Mouse (Mus musculus) adrenal gland, postnatal 10 days (tissue): ENCODE results near the gene Ext2. TPM values are rescaled to one million over a fixed set of nuclear protein-coding genes. Genes with fewer than 3 reads are reported as not detected.

Experiments
- DNase-seq: peaks from one replicate; pipeline ENCODE4 v3.0.0; 2021; ENCODE audit warnings: mixed read lengths
- total RNA-seq, 2 experiments: library from RNA; stranded (reverse); gene quantifications; 2 replicates each; pipeline ENCODE4 v1.2.3; 2021

The Ext2 gene
- total RNA-seq, 2 experiments from 2014 or later, result 79.1 to 80.4 TPM

DNA sequence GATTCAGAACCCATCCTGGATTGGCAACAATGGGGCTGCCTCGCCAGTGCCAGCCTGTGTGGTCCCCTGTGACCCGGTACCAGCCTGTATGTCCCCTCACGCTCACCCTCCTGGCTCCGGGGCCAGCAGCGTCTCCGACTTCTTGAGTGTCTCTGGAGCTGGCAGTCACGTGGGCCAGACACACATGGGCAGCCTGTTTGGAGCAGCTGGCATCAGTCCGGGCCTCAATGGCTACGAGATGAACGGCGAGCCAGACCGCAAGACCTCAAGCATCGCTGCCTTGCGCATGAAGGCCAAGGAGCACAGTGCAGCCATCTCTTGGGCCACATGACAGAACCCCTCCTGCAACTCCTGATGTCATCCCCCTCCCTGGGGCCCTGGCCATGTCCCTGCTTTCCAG, 145.1 kb downstream of the Ext2 start:
- no peak for DNase-seq

DNA sequence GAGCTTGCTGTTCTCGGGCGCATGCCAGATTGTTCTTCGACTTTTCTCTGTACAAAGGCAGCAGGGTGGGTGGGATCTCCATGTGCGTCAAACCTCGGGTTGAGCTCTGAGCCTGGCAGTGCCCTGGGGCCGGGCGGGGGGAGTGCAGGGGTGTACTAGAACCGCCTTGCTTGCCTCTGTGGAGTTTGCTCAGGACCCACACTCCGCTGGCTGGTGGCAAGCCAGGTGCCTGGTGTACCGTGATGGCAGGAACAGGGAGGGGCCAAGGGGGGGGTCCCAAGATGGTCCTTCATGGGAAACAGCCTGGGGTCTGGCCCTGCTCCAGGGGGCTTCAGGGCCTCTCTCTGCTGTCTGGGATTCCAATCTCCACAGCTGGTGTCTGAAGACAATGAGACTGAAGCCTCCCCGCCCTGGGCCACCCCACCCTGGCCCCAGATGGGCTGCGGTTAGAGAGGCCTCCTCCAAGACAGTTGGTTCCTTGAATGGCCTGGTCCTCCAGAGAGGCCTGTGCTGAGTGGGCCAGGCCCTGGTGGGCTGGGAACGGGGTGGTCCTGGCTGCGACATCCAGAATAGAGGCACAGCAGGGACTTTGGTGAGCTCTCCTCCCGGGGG, 150.7 kb downstream of the Ext2 start:
- no peak for DNase-seq

DNA sequence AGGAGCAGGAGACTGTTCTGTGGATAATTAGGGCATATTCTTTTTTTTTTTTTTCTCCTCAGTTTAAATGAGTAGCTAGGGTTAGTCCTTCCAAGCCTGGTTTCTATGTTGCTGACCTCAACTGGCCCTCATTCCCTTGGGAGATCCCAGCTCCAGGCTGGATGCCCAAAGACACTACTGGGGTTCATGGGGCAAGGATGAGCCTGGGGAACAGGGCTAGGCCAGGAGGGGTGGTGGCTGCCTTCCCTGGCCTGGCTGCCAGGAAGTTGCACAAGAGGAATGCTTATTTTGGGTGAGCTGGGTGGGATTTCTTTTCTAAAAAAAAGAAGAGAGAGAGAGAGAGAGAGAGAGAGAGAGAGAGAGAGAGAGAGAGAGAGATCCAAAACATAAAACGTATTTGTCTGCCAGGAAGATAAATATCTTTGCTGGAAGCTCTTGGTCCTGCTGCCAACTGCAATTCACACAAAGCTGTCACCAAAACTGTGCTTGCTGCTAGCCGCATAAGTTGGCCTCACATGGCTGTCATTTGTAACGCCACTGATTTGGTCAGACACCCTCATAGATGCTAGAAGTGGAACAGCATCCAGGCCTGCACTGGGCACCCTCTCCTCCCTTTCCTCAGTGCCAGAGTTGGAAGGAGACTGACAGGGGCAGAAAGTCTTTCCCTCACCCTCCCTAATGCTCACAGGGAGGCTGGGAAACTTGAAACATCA, 156.1 kb downstream of the Ext2 start:
- DNase-seq, result peak; percentile 53

DNA sequence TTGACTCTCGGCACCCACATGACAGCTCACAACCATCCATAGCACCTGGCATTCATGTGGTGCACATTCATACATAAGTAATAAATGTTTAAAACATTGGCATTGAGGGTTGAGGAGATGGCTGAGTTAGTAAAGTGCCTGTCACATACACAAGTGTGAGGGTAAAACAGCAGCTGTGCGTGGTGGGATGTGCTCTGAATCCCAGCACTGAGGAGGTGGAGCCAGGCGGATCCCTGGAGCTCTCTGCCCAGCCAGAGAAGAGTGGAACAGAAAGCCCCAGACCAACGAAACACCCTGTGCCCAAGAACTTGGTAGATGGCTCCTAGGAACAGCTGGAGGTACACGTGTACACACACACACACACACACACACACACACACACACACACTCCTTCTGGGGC, 156.9 kb downstream of the Ext2 start:
- DNase-seq, result no peak

DNA sequence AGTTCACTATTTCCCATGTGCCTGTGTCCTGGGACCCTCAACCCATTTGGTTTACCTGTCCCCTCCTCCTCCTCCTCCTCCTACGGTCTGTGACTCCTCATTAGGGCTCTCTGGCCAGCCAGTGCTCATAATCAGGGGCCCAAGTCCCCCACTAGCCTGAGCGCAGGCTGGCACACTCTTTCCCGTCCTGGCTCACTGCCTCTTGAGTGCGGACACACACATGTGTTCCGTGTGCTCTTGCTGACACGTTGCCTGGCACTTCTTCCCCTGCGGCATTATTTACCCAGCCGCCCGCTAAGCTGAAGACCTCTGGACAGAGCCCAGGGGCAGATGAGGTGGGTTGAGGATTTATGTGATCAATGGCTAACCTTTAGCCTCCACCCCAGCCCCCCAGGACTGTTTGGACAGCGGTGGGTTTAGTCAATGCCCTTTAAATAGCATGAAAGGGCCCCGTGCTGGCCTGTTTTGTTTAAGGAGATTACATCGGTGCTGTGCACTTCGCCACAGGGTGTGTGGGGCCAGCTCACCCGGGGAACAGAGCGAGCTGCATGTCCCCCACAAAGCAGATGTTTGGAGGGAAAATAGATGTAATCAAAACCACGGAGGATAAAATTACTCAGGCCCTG, 160.0 kb downstream of the Ext2 start:
- no peak for DNase-seq

DNA sequence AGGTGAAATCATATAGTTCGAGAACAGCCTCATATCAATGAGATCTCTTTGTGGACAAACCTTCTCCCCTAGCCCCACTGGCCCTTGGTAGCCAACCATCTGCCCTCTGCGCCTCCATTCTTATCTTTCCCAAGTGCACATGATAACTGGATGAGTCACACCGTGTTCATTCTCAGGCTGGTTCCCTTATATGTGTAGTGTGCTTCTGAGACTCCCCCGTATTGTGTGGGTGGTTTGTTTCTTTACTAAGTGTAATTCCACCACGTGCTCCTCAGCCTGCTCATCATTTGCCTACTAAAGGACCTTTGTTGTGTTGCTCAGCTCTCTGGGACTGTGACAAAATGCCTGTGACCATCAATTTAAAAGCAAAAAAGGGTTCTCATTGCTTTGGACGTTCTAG, 161.3 kb downstream of the Ext2 start:
- DNase-seq, result no peak

DNA sequence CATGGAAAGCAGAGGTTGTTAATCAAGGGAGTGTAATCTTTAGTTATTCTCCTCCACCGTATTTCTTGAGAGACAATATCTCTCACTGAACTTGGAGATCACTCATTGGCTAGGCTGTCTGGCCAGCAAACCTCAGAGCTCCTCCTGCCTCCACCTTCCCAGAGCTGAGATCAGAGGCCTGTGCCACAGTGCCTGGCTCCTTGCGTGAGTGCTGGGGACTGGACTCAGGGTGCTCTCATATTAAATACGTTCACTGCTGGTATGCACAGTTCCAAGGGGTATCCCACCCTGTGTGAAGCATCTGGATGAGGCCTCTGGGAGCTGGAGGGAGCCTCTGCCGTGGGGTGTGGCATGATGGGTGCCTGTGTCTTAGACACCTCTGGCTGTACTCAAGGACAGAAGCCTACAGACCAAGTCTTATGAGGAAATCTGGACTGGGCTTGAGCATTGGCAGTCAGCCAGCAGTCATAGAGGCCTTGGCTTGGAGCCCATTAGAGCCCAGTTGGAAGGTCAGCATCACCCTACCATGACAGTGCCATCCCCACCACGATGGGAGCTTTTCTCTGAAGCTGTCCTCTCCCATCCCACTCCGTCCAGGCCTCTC, 162.6 kb downstream of the Ext2 start:
- peak; percentile 53 for DNase-seq

DNA sequence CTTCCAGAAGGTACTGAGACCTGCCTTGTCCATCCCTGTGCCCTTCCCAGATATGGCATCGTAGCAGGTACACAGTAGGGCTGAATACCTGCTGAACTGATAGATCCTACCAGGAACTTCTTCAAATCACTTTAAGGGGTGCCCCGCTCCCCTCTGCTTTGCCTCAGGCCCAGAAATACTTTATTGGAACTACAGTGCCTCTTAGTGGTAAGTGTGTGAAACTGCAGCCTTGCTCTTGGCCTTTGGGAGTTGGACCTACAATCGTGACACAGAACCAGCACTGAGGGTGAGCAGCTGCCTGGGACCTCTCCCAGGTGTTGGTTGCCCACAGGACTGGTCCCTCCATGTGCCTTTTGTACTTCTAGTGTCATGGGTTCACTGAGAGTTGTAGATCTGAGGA, 163.4 kb downstream of the Ext2 start:
- DNase-seq, result peak; percentile 49

DNA sequence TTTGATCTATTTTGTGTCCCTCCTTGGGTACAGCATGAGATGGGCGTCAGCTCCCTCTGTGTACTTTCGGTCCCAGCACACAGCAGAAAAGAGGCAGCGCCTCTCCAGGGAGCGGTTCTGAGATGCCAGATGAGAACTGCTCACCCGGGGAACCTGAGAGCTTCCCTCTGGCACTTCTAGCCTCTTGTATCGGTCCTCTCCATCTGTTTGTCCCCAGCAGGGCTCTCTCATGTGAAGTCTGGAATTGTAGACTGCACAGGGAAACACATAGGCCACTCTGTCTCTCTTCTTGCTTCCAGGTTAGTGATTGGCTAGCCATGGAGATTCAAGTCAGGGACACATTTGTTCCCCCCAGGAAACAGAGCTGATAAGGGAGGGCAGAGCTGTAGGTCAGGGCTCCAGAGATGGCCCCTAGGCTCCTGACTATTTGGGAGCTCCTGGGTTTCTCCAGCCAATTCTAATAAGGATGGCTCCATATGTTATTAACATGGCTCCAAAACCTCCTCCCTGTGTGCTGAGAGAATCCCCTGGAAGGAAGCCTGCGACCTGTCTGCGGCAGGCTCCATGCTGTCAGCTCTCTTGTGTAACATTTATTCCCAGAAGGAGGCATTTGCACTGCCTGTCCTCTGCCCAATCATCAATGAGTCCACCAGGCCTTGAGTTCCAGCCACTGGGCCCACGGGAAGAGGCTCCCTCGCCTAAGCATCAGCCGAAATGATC, 167.9 kb downstream of the Ext2 start:
- no peak for DNase-seq

DNA sequence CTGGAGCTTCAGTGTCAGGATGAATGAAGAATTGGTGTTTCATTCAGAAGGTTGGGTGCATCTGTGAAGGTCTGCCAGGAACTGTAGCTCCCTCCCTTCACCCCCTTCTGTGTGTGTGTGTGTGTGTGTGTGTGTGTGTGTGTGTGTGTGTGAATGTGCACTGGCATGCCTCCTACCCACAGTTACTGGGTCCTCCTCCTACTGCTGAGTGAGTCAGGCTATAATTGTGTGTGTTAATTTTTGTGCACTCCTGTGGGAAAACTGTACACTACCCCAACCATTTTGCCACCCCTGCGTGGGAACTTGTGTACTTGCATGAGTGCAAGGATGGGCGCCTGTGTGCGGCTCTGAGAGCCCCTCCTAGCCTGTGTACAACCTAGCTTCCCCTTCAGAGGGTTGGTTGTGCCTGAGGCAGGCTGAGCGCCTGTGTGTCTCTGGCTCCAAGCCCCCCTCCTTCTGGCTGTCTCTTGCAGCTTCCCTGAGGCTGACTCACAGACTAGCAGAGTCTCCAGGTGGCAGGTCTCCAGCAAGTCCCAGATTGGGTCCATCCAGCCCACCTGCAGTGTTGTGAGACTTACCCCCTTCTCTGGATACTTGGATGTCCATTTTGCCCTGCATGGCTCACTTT, 173.0 kb downstream of the Ext2 start:
- no peak for DNase-seq

DNA sequence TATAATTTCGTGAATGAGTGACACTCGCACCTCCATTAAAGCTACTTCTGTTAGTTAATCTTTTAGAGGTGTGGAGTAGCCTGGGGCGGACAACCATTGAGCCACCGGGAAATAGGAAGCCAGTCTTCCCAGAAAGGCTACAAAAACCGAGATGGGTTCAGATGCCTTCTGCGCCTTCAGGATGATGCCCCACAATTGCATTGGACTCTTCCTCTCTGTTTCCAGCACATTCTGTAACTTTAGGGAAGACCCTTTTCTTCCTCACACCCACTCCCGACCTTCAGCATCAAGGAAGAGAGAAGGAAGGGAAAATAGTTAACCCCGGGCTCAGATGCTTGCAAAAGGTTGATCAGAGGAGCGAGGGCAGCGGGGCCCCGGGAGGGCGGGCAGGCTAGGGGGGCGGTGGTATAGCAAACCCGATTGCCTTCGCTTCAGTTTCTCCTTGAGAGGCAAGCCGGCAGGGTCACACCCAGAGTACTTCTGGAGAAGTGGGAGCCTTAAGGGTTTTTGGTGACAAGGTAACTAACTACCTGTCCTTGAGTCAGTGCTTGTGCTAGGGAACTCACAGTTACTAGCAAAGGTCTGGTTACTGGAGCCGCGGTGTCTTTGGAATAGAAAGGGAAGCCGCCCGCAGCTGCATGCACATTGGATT, 174.3 kb downstream of the Ext2 start:
- no peak for DNase-seq

DNA sequence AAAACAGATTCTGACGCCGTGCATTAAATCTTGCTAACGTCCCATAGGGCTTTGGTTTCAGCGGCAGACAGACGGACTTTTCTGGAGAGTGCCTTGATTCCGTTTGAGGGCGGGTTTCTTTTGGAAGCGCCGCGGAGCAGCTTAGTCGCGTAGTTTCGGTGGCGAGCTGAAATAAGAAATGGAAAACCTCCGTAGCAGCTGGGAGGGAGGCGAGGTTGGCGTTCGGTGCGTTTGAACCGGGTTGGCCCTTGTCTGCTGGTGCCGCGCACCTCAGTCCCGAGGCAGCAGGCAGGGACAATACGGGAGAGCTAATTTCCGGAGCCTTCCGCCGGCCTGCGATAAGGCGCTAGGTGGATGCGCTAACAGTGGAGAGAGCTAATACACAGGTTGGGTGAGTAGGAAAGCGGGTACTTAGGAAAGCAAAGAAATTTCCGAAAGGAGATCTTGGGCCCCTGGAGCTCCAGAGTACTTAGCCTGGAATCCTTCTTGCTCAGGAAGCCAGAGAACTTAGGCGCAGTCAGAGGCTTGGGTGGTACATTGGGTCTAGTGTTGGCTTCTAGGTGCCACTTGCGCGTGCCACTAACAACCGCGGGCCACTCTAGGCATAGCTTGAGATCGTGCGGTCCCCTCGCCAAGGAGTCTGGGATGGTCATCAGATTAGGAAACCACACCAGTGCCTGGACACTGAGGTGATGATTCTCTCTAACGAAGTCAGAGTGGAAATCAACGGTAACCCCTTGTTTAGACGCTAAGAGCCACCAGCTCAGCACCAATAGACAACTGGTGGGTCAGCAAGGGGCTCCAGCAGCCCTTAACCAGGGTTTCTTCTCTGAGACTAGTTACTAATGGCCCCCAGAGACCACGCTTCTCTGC, 175.1 kb downstream of the Ext2 start:
- no peak for DNase-seq

DNA sequence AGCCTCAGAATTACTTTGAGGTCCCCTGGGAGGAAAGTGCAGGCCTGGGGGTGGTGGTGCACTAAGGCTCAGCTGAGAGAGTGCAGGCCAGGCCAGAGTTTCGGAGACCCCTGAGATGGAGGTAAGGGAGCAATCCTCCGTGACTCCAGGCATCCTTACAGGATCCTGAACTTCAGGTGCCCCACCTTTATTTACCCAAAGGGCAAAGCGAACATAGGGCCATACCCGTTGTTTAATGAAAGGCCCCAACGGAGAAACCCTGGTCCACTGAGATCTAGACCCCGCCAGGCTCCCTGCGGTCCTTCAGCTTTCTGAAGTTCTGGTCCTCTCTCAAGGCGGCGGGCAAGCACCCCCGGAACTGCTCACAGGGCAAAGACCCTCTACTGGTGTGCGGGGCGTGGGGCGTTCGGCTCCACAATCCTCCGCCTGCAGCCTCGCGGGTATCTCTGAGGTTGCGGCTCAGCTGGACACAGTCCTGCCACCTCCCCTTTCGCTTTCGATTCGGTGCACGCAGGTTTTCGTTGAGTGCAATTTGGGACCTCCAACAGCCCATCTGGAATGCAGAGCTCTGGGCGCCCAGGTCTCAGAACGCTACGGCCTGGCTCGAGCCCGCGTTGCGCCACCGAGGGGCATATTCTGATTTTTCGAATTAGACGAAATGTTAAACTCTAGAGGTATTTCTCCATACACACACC, 176.6 kb downstream of the Ext2 start:
- DNase-seq, result peak; percentile 28

DNA sequence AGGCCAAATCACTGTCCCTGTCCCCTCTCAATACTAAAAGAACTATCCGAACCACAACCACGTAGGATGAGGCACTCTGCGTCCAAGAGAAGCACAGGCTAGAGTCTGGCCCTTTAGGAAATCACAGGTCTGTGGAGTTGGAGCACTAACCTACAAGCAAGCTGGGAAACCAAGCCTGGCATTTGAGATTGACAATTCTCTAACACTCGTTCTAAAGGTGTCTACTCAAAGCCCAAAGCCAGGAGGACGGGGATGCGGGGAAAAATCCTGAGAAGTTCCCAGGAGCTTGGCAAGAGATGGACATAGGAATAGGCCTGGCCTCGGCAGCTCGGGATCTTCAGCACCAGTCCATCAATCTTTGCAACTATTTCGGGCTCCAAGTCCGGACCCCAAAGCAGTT, 177.2 kb downstream of the Ext2 start:
- no peak for DNase-seq

DNA sequence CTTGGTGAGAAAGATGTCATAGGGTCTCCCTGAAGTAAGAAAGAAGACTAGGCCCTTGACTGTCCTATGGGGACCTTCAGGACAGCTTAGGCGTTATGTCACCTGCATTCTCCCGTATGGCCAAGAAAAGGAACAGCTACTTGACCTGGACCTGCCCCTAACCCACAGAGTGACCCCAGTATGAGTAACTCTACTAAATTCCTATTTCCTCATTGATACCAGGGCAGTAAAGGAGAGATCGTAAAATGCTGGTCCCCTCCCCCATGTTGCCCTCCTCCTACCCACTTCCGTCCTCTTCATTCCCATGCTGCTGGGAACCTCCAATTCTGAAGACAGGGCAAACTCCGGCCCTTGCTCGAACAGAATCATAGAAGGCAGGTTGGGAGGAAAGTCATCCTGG, 177.6 kb downstream of the Ext2 start:
- no peak for DNase-seq

DNA sequence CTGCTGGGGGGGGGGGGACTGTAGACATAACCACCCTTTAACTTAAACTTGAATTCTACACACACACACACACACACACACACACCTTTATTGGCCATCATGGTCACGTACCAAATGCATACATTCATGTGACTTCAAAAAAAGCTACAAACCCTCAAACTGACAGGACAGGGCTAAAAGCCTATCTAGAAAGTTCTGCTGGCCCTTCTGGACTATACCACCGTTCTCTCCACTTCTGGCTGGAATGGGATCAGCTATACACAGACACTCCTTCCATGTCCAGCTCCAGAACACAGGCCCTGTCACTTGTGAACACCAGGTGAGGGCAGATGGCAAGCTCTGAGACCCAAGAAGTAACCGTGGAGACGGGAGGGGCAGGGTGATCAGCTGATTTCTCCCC, 178.1 kb downstream of the Ext2 start:
- no peak for DNase-seq

DNA sequence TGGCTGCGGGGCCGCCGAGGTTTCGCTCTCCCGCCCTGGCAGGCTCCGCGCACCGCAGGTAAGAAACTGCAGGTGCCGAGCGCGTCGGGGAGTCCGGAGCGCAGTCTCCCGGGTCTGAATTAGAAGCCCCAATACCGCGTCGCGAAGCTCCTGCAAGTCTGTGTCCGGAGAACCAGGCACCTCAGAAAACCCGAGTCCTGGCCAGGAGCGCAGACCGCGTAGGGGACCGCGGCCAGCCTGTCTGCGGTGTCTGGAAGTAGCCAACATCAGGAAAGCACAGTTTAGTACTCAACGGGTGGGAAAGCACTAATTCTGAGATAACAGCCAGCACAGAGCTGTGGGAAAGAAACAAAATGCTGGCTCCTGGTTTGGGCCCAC, 179.0 kb downstream of the Ext2 start:
- no peak for DNase-seq

DNA sequence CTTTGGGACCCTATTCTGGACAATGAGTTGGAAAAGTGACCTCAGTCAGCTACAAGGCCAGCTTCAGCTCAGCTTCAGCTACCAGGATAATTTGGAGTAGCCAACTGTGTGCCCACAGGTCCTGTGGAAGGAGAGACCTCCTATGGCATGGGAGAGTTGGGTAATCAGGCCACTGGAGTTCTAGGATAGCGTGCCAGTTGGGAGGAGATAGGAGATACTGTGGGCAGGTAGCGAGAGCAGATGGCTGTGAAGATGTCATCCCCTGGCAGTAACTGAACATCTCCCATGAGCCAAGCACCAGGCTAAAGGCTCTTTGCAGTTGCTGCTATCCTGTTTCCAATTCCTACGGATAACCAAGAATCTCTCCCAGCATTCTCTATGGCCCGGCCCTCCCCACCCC, 187.8 kb downstream of the Ext2 start:
- DNase-seq, result no peak

DNA sequence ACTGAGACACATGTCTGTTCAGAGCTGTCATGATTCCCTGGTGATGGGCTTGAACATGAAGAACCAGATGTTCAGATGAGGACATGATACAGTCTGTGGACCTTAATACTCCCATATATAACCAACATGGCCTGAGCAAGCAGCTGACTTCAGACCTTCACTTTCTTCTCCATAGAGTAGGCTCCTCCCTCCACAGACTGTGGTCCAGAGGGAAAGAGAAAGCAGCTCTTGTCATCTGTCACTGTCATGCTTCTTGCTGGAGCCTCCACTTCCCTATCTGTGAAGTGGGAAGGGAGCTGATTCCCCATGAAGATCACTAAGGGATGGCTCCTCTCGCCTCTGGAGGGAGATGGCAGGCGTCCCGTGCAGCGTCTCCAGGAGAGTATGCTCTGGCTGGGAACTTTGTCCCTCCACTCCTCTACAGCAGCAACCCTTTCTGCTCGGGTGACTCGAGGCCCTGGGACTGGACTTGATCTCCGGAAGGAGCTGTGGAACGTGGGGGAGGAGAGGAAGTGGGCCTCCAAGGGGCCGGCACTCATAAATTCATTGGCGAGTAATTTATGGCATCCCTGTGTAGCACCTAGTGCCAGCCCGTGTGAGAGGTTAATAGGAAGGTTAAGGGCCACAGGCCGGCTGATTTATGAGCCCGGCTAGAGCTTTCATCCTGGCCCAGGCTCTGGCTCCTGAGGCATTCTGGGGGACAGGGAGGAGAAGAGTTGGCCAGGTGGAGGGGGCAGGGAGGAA, 197.5 kb downstream of the Ext2 start:
- no peak for DNase-seq
